Mouse (Mus musculus) embryonic stem cell, embryonic (primary cell): ENCODE results near the gene Bmyc.
"Not testable (repeated sequence)": the region's sequence is repeated elsewhere in the genome, so short reads cannot be mapped to it uniquely, and the experiment has no call there.

ENCODE experiments used
- CTCF ChIA-PET, 4 experiments: fragments of 300-600 bp in 2 of 4; fragments of 350-600 bp in 2 of 4; sonication (Branson Sonifier 250); formaldehyde crosslinking; loops; one replicate each; lab custom pipeline; 2022; ENCODE audit warnings: inconsistent platforms in 2 of 4; lab: Charles Lee
- POLR2A ChIA-PET, 4 experiments: fragments of 300-600 bp in 2 of 4; fragments of 350-600 bp in 2 of 4; sonication (Branson Sonifier 250); formaldehyde crosslinking; loops; one replicate each; lab custom pipeline; 2022; ENCODE audit warnings: antibody characterized with exemption in 4 of 4, inconsistent platforms in 1 of 4; lab: Charles Lee

Bmyc gene

DNA sequence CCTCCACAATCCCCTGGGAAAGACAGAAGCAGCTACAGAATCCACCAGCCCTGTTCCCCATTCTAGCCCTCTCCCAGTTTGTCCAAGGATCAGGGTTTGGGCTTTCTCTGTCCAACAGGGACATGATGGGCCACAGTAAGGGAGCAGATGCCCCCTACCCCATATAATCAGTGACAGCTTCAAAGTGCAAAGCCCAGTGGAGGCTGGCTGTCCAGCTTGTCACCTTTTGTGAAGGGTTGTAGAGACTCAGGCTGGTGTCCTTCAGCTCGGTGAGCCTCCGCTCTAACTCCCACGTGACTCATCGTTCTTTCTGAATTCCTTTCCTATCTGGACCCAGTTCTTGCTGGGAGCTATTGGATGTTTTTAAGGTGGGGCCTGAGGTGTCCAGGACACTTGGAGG is 2.8 kb upstream of the Bmyc start:
- CTCF ChIA-PET: interaction anchor here (1.0 to 1.9 kb wide), 5 partner anchors 9 to 10 kb away, joined by 3 to 7 read pairs (median 4); no protein-coding TSS in a partner anchor
- POLR2A ChIA-PET: interaction anchor here in 1 of 4 experiments (1.7 kb wide), 1 partner anchor 9 kb away, joined by 7 read pairs; no protein-coding TSS in a partner anchor

DNA sequence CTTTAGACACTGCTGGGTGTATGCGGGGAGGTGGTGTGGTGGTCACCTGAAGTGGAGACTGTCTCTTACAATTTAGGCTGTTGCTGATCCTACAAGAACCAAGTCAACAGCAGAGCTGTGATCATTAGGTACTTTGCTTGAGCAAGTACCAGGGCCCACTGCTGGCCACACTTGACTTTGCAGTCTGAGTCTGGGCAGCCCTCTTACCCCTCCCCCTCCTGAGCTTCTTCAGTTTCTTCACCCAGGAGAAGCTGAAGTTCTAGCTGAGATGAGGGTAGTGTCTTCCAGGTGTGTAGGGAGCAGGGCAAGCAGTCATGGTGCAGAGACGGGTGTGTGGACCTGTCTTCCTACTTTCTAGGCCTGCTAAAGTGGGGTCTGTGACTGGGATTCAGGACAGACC is 1.6 kb downstream of the Bmyc start:
- POLR2A ChIA-PET: interaction anchor here (0.5 to 4.4 kb wide), 11 partner anchors 12 to 349 kb away, joined by 3 to 25 read pairs (median 4); partner anchors contain the start of genes Kcnt1 (in 1 of the 4) and Rabl6 (in 1 of the 4)
- CTCF ChIA-PET: interaction anchor here (0.5 to 3.6 kb wide), 13 partner anchors 8 to 446 kb away, joined by 3 to 26 read pairs (median 4); partner anchors contain the start of gene Ajm1 (in 1 of the 4)

GRCm38 (mm10) chr2:25709056-25709455 is 2.5 kb downstream of the Bmyc start:
- ChIA-PET CTCF (interaction anchor here in 1 of 4 experiments (3.4 kb wide), 1 partner anchor 14 kb away, joined by 24 read pairs; no protein-coding TSS in a partner anchor), POLR2A (interaction anchor here in 2 of 4 experiments (1.0 to 4.4 kb wide), 4 partner anchors 13 to 154 kb away, joined by 3 to 25 read pairs (median 12); partner anchors contain the start of genes Kcnt1 (in 1 of the 2) and Rabl6 (in 1 of the 2))

- CTCF ChIA-PET: not testable (repeated sequence)
- POLR2A ChIA-PET: interaction anchor here in 1 of 4 experiments (0.7 kb wide), 1 partner anchor 746 kb away, joined by 3 read pairs; no protein-coding TSS in a partner anchor
These were observed 3.3 kb downstream of the Bmyc start for GRCm38 (mm10) chr2:25709791-25710190.

GRCm38 (mm10) chr2:25711641-25712040 is 5.1 kb downstream of the Bmyc start:
- CTCF ChIA-PET: interaction anchor here in 1 of 4 experiments (0.6 to 0.8 kb wide), 2 partner anchors 584 to 734 kb away, joined by 3 read pairs; no protein-coding TSS in a partner anchor
- POLR2A ChIA-PET: interaction anchor here in 2 of 4 experiments (0.6 to 0.7 kb wide), 3 partner anchors 38 to 627 kb away, joined by 3 to 8 read pairs (median 8); no protein-coding TSS in a partner anchor

DNA sequence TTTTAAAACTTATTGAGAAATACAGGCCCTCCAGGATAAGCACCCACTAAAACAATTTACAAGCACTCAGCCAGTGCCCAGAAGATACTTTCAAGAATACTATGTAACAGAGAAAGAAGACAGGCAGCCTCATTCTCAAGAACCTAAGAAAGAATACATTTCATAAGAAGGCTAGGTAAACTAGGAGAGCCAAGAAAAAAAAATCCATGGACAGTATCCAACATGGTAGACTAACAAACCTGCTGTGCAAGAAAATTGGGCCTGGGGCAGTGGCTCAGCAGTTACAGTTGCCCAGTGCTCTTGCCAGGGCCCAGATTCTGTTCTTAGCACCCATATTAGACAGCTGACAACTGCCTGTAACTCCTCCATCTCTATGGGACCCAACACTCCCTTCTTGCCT is 10.7 kb downstream of the Bmyc start:
- POLR2A ChIA-PET: no interaction called here
- CTCF ChIA-PET: no interaction called here

GRCm38 (mm10) chr2:25733199-25733930 is 26.8 kb downstream of the Bmyc start:
- ChIA-PET CTCF (no interaction called here), POLR2A (no interaction called here)

- CTCF ChIA-PET, POLR2A ChIA-PET: not testable (repeated sequence)
These were observed 30.2 kb downstream of the Bmyc start, which contains the start of gene Obp2b for GRCm38 (mm10) chr2:25736709-25737108. Gene Obp2b (plus strand): TSS chr2:25737009.

DNA sequence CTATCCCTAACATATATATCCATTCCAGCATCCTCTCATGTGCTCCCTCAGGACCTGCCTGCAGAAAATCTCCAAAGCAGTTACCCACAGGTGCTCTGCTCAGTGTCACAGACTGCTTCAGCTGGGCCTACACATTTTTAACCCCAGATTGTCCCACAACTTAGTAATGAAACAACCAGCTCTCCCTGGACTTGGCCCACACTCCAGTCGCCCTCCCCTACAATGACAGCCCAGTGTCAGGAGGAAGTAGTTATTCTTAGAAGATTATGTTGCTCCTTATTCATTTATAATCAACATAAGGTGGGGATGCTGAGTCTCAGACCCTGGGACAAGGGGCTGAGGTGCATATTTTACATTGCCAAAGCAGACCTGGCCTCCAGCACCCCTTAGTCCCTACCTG is 35.1 kb downstream of the Bmyc start:
- POLR2A ChIA-PET: no interaction called here
- CTCF ChIA-PET: interaction anchor here in 1 of 4 experiments (0.6 kb wide), 1 partner anchor 562 kb away, joined by 3 read pairs; no protein-coding TSS in a partner anchor

DNA sequence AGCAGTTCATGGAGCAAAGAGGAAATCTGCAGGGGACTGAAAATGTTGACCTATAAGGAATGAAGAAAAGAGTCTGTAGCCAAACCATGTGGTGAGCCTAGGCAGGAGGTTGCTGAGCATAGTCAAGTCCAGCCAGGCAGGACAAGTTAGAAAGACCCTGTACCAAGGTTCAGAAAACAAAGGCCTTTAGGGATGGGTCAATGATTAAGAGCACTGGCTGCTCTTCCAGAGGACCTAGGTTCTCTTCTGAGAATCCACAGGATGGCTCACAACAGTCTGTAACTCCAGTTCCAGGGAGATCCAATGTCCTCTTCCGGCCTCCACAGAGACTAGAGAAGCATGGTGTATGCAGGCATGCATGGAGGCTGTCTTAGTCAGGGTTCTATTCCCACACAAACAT is 47.7 kb downstream of the Bmyc start:
- CTCF ChIA-PET: no interaction called here
- POLR2A ChIA-PET: interaction anchor here in 1 of 4 experiments (0.6 kb wide), 1 partner anchor 16 kb away, joined by 5 read pairs; no protein-coding TSS in a partner anchor
